Mouse (Mus musculus): ENCODE measurements around the gene Lipc.

The Lipc gene
- long read RNA-seq, experiment 1, result 0 reads
- long read RNA-seq, experiment 2, result 0 reads

- intact Hi-C loops (cut with DNase I), result no loop called here
Observed at GRCm38 (mm10) chr9:70952126-70952525, at the start of gene Lipc. Gene Lipc (minus strand): TSS chr9:70952226.

GRCm38 (mm10) chr9:70999161-70999560 lies 47.1 kb upstream of the Lipc start:
- intact Hi-C loops (cut with DNase I), result no loop called here

- intact Hi-C loops (cut with DNase I), result no loop called here
Observed at GRCm38 (mm10) chr9:70998719-70999118, 46.7 kb upstream of the Lipc start.

GRCm38 (mm10) chr9:70993326-70993725 lies 41.3 kb upstream of the Lipc start:
- intact Hi-C loops (cut with DNase I), result no loop called here

GRCm38 (mm10) chr9:70991401-70991800 lies 39.4 kb upstream of the Lipc start:
- intact Hi-C loops (cut with DNase I), result no loop called here

- intact Hi-C loops (cut with DNase I), result no loop called here
Observed at GRCm38 (mm10) chr9:70987210-70987609, 35.2 kb upstream of the Lipc start.

GRCm38 (mm10) chr9:70982991-70983480 lies 31.0 kb upstream of the Lipc start:
- intact Hi-C loops (cut with DNase I), result no loop called here

- intact Hi-C loops (cut with DNase I), result no loop called here
Observed at GRCm38 (mm10) chr9:70981721-70982120, 29.7 kb upstream of the Lipc start.

- intact Hi-C loops (cut with DNase I), result no loop called here
Observed at GRCm38 (mm10) chr9:70979641-70980040, 27.6 kb upstream of the Lipc start.

GRCm38 (mm10) chr9:70979171-70979570 lies 27.1 kb upstream of the Lipc start:
- intact Hi-C loops (cut with DNase I), result no loop called here

GRCm38 (mm10) chr9:70977392-70977791 lies 25.4 kb upstream of the Lipc start:
- intact Hi-C loops (cut with DNase I), result no loop called here

GRCm38 (mm10) chr9:70975921-70976320 lies 23.9 kb upstream of the Lipc start:
- intact Hi-C loops (cut with DNase I), result no loop called here

GRCm38 (mm10) chr9:70973286-70973685 lies 21.3 kb upstream of the Lipc start:
- intact Hi-C loops (cut with DNase I), result no loop called here

GRCm38 (mm10) chr9:70969244-70969643 lies 17.2 kb upstream of the Lipc start:
- intact Hi-C loops (cut with DNase I), result no loop called here

- intact Hi-C loops (cut with DNase I), result no loop called here
Observed at GRCm38 (mm10) chr9:70965999-70966994, 14.3 kb upstream of the Lipc start.

- intact Hi-C loops (cut with DNase I), result no loop called here
Observed at GRCm38 (mm10) chr9:70965422-70965821, 13.4 kb upstream of the Lipc start.

GRCm38 (mm10) chr9:70965011-70965410 lies 13.0 kb upstream of the Lipc start:
- intact Hi-C loops (cut with DNase I), result no loop called here

- intact Hi-C loops (cut with DNase I), result no loop called here
Observed at GRCm38 (mm10) chr9:70963461-70963891, 11.4 kb upstream of the Lipc start.

- intact Hi-C loops (cut with DNase I), result no loop called here
Observed at GRCm38 (mm10) chr9:70962781-70963455, 10.9 kb upstream of the Lipc start.

- intact Hi-C loops (cut with DNase I), result no loop called here
Observed at GRCm38 (mm10) chr9:70960301-70960700, 8.3 kb upstream of the Lipc start.

GRCm38 (mm10) chr9:70959866-70960265 lies 7.8 kb upstream of the Lipc start:
- intact Hi-C loops (cut with DNase I), result no loop called here

GRCm38 (mm10) chr9:70959447-70959846 lies 7.4 kb upstream of the Lipc start:
- intact Hi-C loops (cut with DNase I), result no loop called here
